Mouse (Mus musculus): ENCODE results near the gene Gltp.

Gene Gltp

Small RNA genes within 50 kb of the gene (microRNA-seq; reads per million reads assigned to microRNA genes)
- 0.11 to 0.25 reads per million in 2 experiments for gene Mir7028

Measured in adrenal gland (tissue).